8 mouse cellular contexts compared by ENCODE assay signal in genomic region chr4:132079555-132080275, GRCm38 (mm10). TPM values are rescaled to one million over a fixed set of nuclear protein-coding genes. Genes with fewer than 3 reads are reported as not detected.
DNase-seq lines count a peak whose midpoint lies in the region; ATAC-seq and TF ChIP-seq lines count a peak whose summit lies in the region.

No protein-coding gene starts in this region.

- H3K4me2 ChIP-seq in kidney, embryonic 16.5 days (replicated peaks; ENCODE audit: low read depth, low read length), result no peak overlapping the region
- H3K4me2 ChIP-seq in liver, embryonic 13.5 days, result peak overlapping the region; percentile 98

- no peak for ATAC-seq in kidney, embryonic 16.5 days (ENCODE audit: low FRiP score, low TSS enrichment)
- ATAC-seq in liver, embryonic 13.5 days (ENCODE audit: low read depth), result no peak

- peak; percentile 76 for DNase-seq in kidney, adult 11 months
- peak; percentile 68 to 73 for DNase-seq in frontal cortex, postnatal 36 days (ENCODE audit: low spot score in 2 of 2)
- DNase-seq in kidney, adult 8-10 months, result peak; percentile 75 to 82
- peak; percentile 52 for DNase-seq in liver, embryonic 13.5 days
- peak; percentile 63 for DNase-seq in ovary, postnatal 36 days (ENCODE audit: low spot score)
- peak; percentile 75 for DNase-seq in thymus, postnatal 14 days

- 9% methylated on average over 19 of the region's 19 CpGs for WGBS in kidney, embryonic 16.5 days
- WGBS in bone marrow, adult 2 months, result 21% methylated on average over 19 of the region's 19 CpGs
- WGBS in liver, embryonic 13.5 days (ENCODE audit: insufficient replicate concordance), result 13% methylated on average over 19 of the region's 19 CpGs

- TF ChIP-seq CTCF in bone marrow, adult 2 months (IDR thresholded peaks at IDR 0.05; ENCODE audit: control insufficient read depth, insufficient read depth, low read length), result peak; percentile 71

- H3K9me3 ChIP-seq in kidney, embryonic 16.5 days (ENCODE audit: low read length), result no peaks in the 10 kb centered on the region
- H3K9me3 ChIP-seq in liver, embryonic 13.5 days (replicated peaks), result no peaks in the 10 kb centered on the region

- H3K4me1 ChIP-seq in kidney, embryonic 16.5 days (ENCODE audit: insufficient read depth, low read length), result peaks cover 17% of the 10 kb centered on the region
- H3K4me1 ChIP-seq in bone marrow, adult 2 months (ENCODE audit: control insufficient read depth, insufficient read depth, low read length), result peaks cover 2% of the 10 kb centered on the region; the same call in 1 of the 2 replicates
- H3K4me1 ChIP-seq in liver, embryonic 13.5 days (replicated peaks), result peaks cover 46% of the 10 kb centered on the region

- no peak overlapping the region for H3K4me3 ChIP-seq in kidney, embryonic 16.5 days (ENCODE audit: low read length)
- no peak overlapping the region for H3K4me3 ChIP-seq in bone marrow, adult 2 months (replicated peaks; ENCODE audit: control insufficient read depth, low read depth, low read length)
- H3K4me3 ChIP-seq in liver, embryonic 13.5 days (replicated peaks), result no peak overlapping the region; the same call in 1 of the 2 replicates

- H3K27ac ChIP-seq in kidney, embryonic 16.5 days (ENCODE audit: low read length), result no peak overlapping the region
- H3K27ac ChIP-seq in bone marrow, adult 2 months (ENCODE audit: control insufficient read depth, insufficient read depth, low read depth, low read length, poor library complexity), result no peak overlapping the region
- H3K27ac ChIP-seq in liver, embryonic 13.5 days, result peak overlapping the region; percentile 100

- H3K27me3 ChIP-seq in kidney, embryonic 16.5 days (ENCODE audit: insufficient read depth, low read length), result no peaks in the 10 kb centered on the region
- no peaks in the 10 kb centered on the region for H3K27me3 ChIP-seq in liver, embryonic 13.5 days

- TF ChIP-seq POLR2A in bone marrow, adult 2 months (IDR thresholded peaks at IDR 0.05; ENCODE audit: borderline replicate concordance, control insufficient read depth, low read depth, low read length), result no peak

- no peak overlapping the region for H3K9ac ChIP-seq in kidney, embryonic 16.5 days (replicated peaks; ENCODE audit: low read length)
- peak overlapping the region; percentile 73 for H3K9ac ChIP-seq in liver, embryonic 13.5 days

- no peaks in the 10 kb centered on the region for H3K36me3 ChIP-seq in kidney, embryonic 16.5 days (ENCODE audit: insufficient read depth, low read length)
- no peaks in the 10 kb centered on the region for H3K36me3 ChIP-seq in liver, embryonic 13.5 days

RNA-seq across cellular contexts. Expression of gene Epb41, which starts 4.6 kb away (rescaled TPM):
- polyA plus RNA-seq in kidney, embryonic 16.5 days (2015; fragmentation: Nextera tagmentation; extraction: Ambion mirVana), result 68.6 and 72.5 TPM in 2 replicates
- polyA plus RNA-seq in bone marrow, adult 2 months (2011; ENCODE audit: insufficient read depth, insufficient read length, low replicate concordance, missing spikeins), result 298 and 306 TPM in 2 replicates
- polyA plus RNA-seq in liver, embryonic 13.5 days (2015; fragmentation: Nextera tagmentation; extraction: Ambion mirVana), result 147 and 193 TPM in 2 replicates

RNA-seq across cellular contexts. Expression of gene Gm10300, which starts 5.2 kb away (rescaled TPM):
- polyA plus RNA-seq in kidney, embryonic 16.5 days (2015; fragmentation: Nextera tagmentation; extraction: Ambion mirVana), result 0.08 and 0.12 TPM in 2 replicates
- polyA plus RNA-seq in bone marrow, adult 2 months (2011; ENCODE audit: insufficient read depth, insufficient read length, low replicate concordance, missing spikeins), result 0.65 and 0.70 TPM in 2 replicates
- polyA plus RNA-seq in liver, embryonic 13.5 days (2015; fragmentation: Nextera tagmentation; extraction: Ambion mirVana), result 0.39 and 0.63 TPM in 2 replicates
